9 mouse cellular contexts compared by ENCODE assay signal in the genomic region with DNA sequence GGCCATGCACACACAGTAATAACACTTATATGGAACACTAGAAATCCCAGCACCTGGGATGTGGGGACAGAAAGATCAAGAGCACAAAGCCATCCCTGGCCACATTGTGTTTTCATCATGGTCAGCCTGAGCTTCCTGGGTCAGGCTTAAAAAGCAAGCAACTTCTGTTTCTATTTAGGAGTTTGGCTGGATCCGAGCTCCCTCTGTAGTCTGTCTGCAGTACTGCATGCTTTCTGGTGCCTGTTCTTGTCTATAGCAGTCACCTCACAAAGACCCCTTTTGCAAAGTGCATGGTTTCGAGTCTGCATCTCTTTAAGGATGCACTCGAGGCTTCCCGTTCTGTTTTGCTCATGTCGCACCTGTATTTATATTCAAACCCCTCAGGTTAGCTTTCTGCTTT.
DNase-seq lines count a peak whose midpoint lies in the region; ATAC-seq lines count a peak whose summit lies in the region.
"Had no signal": no experiment of that assay in that cellular context is flagged by ENCODE, and none has a peak within 500 bp of the region (broad histone marks: within the 10 kb centered on the region; RNA-seq: fewer than 3 reads in every experiment).

No protein-coding gene starts in this region.

- H3K4me1 ChIP-seq in kidney, embryonic 16.5 days (ENCODE audit: insufficient read depth, low read length) = no peaks in the 10 kb centered on the region
- H3K4me1 ChIP-seq: neural tube, embryonic 12.5 days had no signal

- H3K4me3 ChIP-seq in kidney, embryonic 16.5 days (ENCODE audit: low read length) = no peak overlapping the region
- H3K4me3 ChIP-seq: neural tube, embryonic 12.5 days had no signal

- no peaks in the 10 kb centered on the region for H3K36me3 ChIP-seq in kidney, embryonic 16.5 days (ENCODE audit: insufficient read depth, low read length)
- H3K36me3 ChIP-seq: neural tube, embryonic 12.5 days had no signal

- H3K9ac ChIP-seq in kidney, embryonic 16.5 days (replicated peaks; ENCODE audit: low read length) = no peak overlapping the region
- H3K9ac ChIP-seq: neural tube, embryonic 12.5 days had no signal

- no peak for ATAC-seq in kidney, embryonic 16.5 days (ENCODE audit: low FRiP score, low TSS enrichment)

- no peak overlapping the region for H3K4me2 ChIP-seq in kidney, embryonic 16.5 days (replicated peaks; ENCODE audit: low read depth, low read length)
- H3K4me2 ChIP-seq: neural tube, embryonic 12.5 days had no signal

- H3K27me3 ChIP-seq in kidney, embryonic 16.5 days (ENCODE audit: insufficient read depth, low read length) = no peaks in the 10 kb centered on the region
- H3K27me3 ChIP-seq: neural tube, embryonic 12.5 days had no signal

- no peak overlapping the region for H3K27ac ChIP-seq in kidney, embryonic 16.5 days (ENCODE audit: low read length)
- H3K27ac ChIP-seq: neural tube, embryonic 12.5 days had no signal

- no peaks in the 10 kb centered on the region for H3K9me3 ChIP-seq in kidney, embryonic 16.5 days (ENCODE audit: low read length)
- H3K9me3 ChIP-seq: neural tube, embryonic 12.5 days had no signal

- DNase-seq in kidney, adult 9 months = peak; percentile 21
- peak; percentile 45 for DNase-seq in CD4-positive, CD25-positive, alpha-beta regulatory T cell, adult 2 months (ENCODE audit: low read depth, low spot score)
- peak; percentile 42 for DNase-seq in NIH3T3 (ENCODE audit: low read depth)
- DNase-seq in lung, postnatal 10 days = peak; percentile 19
- DNase-seq in ovary, postnatal 14 days (ENCODE audit: low spot score) = no peak
- DNase-seq in adrenal gland, postnatal 14 days = no peak
- DNase-seq in gastrocnemius, postnatal 25 days = no peak

- 31% methylated on average over 5 of the region's 5 CpGs for WGBS in kidney, embryonic 16.5 days

Comparison
In these comparisons a context has a peak if more than half of its experiments do, and no peak if none do; other contexts are left out.
1. DNase-seq: peak in kidney, adult 9 months (single experiment), CD4-positive, CD25-positive, alpha-beta regulatory T cell, adult 2 months (single experiment), NIH3T3 (single experiment) and lung, postnatal 10 days (single experiment); none in ovary, postnatal 14 days (single experiment), adrenal gland, postnatal 14 days (single experiment) and gastrocnemius, postnatal 25 days (single experiment).